Mouse (Mus musculus) cerebellum, postnatal 25 days (tissue): ENCODE results near the gene Cdc42ep4.

Experiments
- DNase-seq, 2 experiments: peaks; one replicate each; pipeline ENCODE4 v3.0.0; 2021; ENCODE audit warnings: mixed read lengths in 2 of 2

The Cdc42ep4 gene

GRCm38 (mm10) chr11:113748797-113749521 is 2.7 kb downstream of the Cdc42ep4 start:
- DNase-seq = no peak

GRCm38 (mm10) chr11:113747725-113748380 is 3.8 kb downstream of the Cdc42ep4 start:
- no peak for DNase-seq

- no peak for DNase-seq
These were observed 4.6 kb downstream of the Cdc42ep4 start for GRCm38 (mm10) chr11:113747056-113747455.

- DNase-seq = no peak
These were observed 5.7 kb downstream of the Cdc42ep4 start for GRCm38 (mm10) chr11:113745961-113746360.

- no peak for DNase-seq
These were observed 8.7 kb downstream of the Cdc42ep4 start for GRCm38 (mm10) chr11:113742998-113743397.

- DNase-seq = no peak
These were observed 11.6 kb downstream of the Cdc42ep4 start for GRCm38 (mm10) chr11:113740100-113740499.

GRCm38 (mm10) chr11:113739213-113739612 is 12.5 kb downstream of the Cdc42ep4 start:
- DNase-seq = no peak

- no peak for DNase-seq
These were observed 13.8 kb downstream of the Cdc42ep4 start for GRCm38 (mm10) chr11:113737912-113738311.

- no peak for DNase-seq
These were observed 14.2 kb downstream of the Cdc42ep4 start for GRCm38 (mm10) chr11:113737553-113737854.

GRCm38 (mm10) chr11:113736848-113737552 is 14.7 kb downstream of the Cdc42ep4 start:
- no peak for DNase-seq

GRCm38 (mm10) chr11:113735151-113735550 is 16.5 kb downstream of the Cdc42ep4 start:
- no peak for DNase-seq

- DNase-seq = no peak
These were observed 17.9 kb downstream of the Cdc42ep4 start for GRCm38 (mm10) chr11:113733631-113734364.

- no peak for DNase-seq
These were observed 19.6 kb downstream of the Cdc42ep4 start for GRCm38 (mm10) chr11:113731945-113732612.

GRCm38 (mm10) chr11:113730879-113731278 is 20.8 kb downstream of the Cdc42ep4 start:
- no peak for DNase-seq

- no peak for DNase-seq
These were observed 21.8 kb downstream of the Cdc42ep4 start for GRCm38 (mm10) chr11:113729917-113730316.

GRCm38 (mm10) chr11:113729239-113729638 is 22.4 kb downstream of the Cdc42ep4 start:
- no peak for DNase-seq

GRCm38 (mm10) chr11:113727992-113728391 is 23.7 kb downstream of the Cdc42ep4 start:
- DNase-seq = no peak

- DNase-seq = no peak
These were observed 24.4 kb downstream of the Cdc42ep4 start for GRCm38 (mm10) chr11:113726994-113727888.

GRCm38 (mm10) chr11:113725235-113726048 is 26.2 kb downstream of the Cdc42ep4 start:
- DNase-seq = peak; percentile 32 to 36

- DNase-seq = peak; percentile 36 to 56
These were observed 29.1 kb downstream of the Cdc42ep4 start for GRCm38 (mm10) chr11:113722405-113723090.
